Mouse (Mus musculus) embryo, embryonic 10 days (tissue): ENCODE data around the gene Tnnc2.

Experiments used
- DNase-seq: peaks from one replicate; pipeline ENCODE4 v3.0.0-alpha.2; 2015; ENCODE audit warnings: low spot score

Gene Tnnc2

GRCm38 (mm10) chr2:164773229-164773988 is 6.4 kb downstream of the Tnnc2 start:
- DNase-seq, result no peak

GRCm38 (mm10) chr2:164771123-164771522 is 8.6 kb downstream of the Tnnc2 start:
- no peak for DNase-seq

GRCm38 (mm10) chr2:164770279-164770678 is 9.5 kb downstream of the Tnnc2 start:
- DNase-seq, result no peak

- DNase-seq, result peak; percentile 100
These were observed 10.3 kb downstream of the Tnnc2 start, which contains the start of gene Ube2c for GRCm38 (mm10) chr2:164769258-164770037. Gene Ube2c (plus strand): TSS chr2:164769898.

GRCm38 (mm10) chr2:164767812-164768540 is 11.8 kb downstream of the Tnnc2 start:
- DNase-seq, result no peak

- DNase-seq, result no peak
These were observed 13.9 kb downstream of the Tnnc2 start for GRCm38 (mm10) chr2:164765841-164766240.

- no peak for DNase-seq
These were observed 17.2 kb downstream of the Tnnc2 start for GRCm38 (mm10) chr2:164762593-164762992.

- no peak for DNase-seq
These were observed 17.8 kb downstream of the Tnnc2 start for GRCm38 (mm10) chr2:164761971-164762370.

- DNase-seq, result no peak
These were observed 18.3 kb downstream of the Tnnc2 start for GRCm38 (mm10) chr2:164761502-164761901.

GRCm38 (mm10) chr2:164760059-164760833 is 19.5 kb downstream of the Tnnc2 start:
- no peak for DNase-seq

GRCm38 (mm10) chr2:164758692-164759091 is 21.1 kb downstream of the Tnnc2 start:
- DNase-seq, result no peak

GRCm38 (mm10) chr2:164757841-164758240 is 21.9 kb downstream of the Tnnc2 start:
- no peak for DNase-seq

- DNase-seq, result no peak
These were observed 25.0 kb downstream of the Tnnc2 start for GRCm38 (mm10) chr2:164754800-164755199.

- no peak for DNase-seq
These were observed 25.7 kb downstream of the Tnnc2 start for GRCm38 (mm10) chr2:164754105-164754504.

- no peak for DNase-seq
These were observed 27.3 kb downstream of the Tnnc2 start for GRCm38 (mm10) chr2:164752454-164752853.

GRCm38 (mm10) chr2:164748991-164749390 is 30.8 kb downstream of the Tnnc2 start:
- no peak for DNase-seq

- DNase-seq, result no peak
These were observed 31.6 kb downstream of the Tnnc2 start for GRCm38 (mm10) chr2:164748191-164748590.

- DNase-seq, result no peak
These were observed 33.1 kb downstream of the Tnnc2 start for GRCm38 (mm10) chr2:164746693-164747092.

- peak; percentile 96 for DNase-seq
These were observed 33.8 kb downstream of the Tnnc2 start, which contains the start of the genes Wfdc3 and Dnttip1 for GRCm38 (mm10) chr2:164745843-164746479. Gene Wfdc3 (minus strand): TSS chr2:164745931. Gene Dnttip1 (plus strand): TSS chr2:164745983.

- DNase-seq, result no peak
These were observed 34.8 kb downstream of the Tnnc2 start for GRCm38 (mm10) chr2:164744987-164745386.

- DNase-seq, result no peak
These were observed 39.9 kb downstream of the Tnnc2 start for GRCm38 (mm10) chr2:164739876-164740275.
